Mouse (Mus musculus): ENCODE results near the gene Vps45. TPM values are rescaled to one million over a fixed set of nuclear protein-coding genes. Genes with fewer than 3 reads are reported as not detected.

Gene Vps45
- total and polyA plus RNA-seq, 2 experiments from 2014 or later = 29.5 to 61.1 TPM

DNA sequence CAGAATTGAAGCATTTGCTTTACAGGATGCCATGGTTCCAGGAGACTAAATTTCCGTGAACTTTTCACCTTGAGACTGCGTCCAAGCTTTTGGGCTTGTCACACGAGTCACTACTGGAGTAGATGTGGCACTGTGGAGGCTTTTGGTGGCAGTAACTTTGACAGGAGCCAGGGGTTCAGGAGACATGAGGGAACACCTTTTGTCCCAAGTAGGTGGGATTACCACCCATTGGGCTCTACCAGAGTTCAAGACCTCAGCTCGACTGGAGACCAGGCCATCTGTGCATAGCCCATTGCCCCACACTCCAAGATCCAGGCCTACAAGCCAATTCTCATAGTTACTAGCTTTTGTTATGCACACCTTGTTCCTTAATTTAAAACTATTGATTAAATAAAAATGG lies 12.0 kb upstream of the Vps45 start:
- Histone ChIP-seq H3K27ac (ENCODE audit: low read depth, low read length) (no peak overlapping the region), H3K9me3 (ENCODE audit: low read length) (no peaks in the 10 kb centered on the region), H3K4me3 (ENCODE audit: low read depth, low read length) (no peak overlapping the region), H3K27me3 (ENCODE audit: insufficient read depth, low read length) (no peaks in the 10 kb centered on the region), H3K9ac (replicated peaks; ENCODE audit: low read length, poor library complexity, severe bottlenecking) (no peak overlapping the region), H3K4me2 (ENCODE audit: low read depth, low read length, poor library complexity, severe bottlenecking) (no peak overlapping the region), H3K36me3 (ENCODE audit: insufficient read depth, low read length) (no peaks in the 10 kb centered on the region), H3K4me1 (ENCODE audit: insufficient read depth, low read length) (no peaks in the 10 kb centered on the region)
- no peak for TF ChIP-seq CTCF (IDR thresholded peaks at IDR 0.05)
- ATAC-seq (ENCODE audit: low FRiP score) = no peak
- WGBS = 78% methylated on average over 4 of the region's 4 CpGs
- DNase-seq (ENCODE audit: low spot score) = no peak

DNA sequence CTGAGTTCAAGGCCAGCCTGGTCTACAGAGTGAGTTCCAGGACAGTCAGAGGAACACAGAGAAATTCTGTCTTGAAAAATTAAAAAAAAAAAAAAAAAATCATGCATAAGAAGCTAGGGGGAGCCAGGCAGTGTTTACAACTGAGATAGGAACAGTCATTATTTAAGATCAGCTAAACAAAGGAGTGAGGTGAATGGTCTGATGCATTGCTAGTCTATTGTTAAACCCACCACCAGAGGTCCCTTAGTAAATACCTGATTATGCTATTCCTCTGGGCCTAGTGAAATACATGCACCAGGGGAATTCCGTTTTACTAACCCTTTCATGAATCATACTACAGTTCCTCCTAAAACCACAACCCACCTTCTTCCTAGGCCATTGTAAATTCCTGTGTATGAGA lies 11.3 kb upstream of the Vps45 start:
- peak; percentile 37 for TF ChIP-seq CTCF (IDR thresholded peaks at IDR 0.05)
- Histone ChIP-seq H3K4me2 (ENCODE audit: low read depth, low read length, poor library complexity, severe bottlenecking) (no peak overlapping the region), H3K27me3 (ENCODE audit: insufficient read depth, low read length) (no peaks in the 10 kb centered on the region), H3K4me3 (ENCODE audit: low read depth, low read length) (no peak overlapping the region), H3K4me1 (ENCODE audit: insufficient read depth, low read length) (no peaks in the 10 kb centered on the region), H3K9ac (replicated peaks; ENCODE audit: low read length, poor library complexity, severe bottlenecking) (no peak overlapping the region), H3K36me3 (ENCODE audit: insufficient read depth, low read length) (no peaks in the 10 kb centered on the region), H3K9me3 (ENCODE audit: low read length) (no peaks in the 10 kb centered on the region), H3K27ac (ENCODE audit: low read depth, low read length) (no peak overlapping the region)
- DNase-seq (ENCODE audit: low spot score) (no peak), ATAC-seq (ENCODE audit: low FRiP score) (no peak)
- 58% methylated on average over 1 of the region's 1 CpGs for WGBS

DNA sequence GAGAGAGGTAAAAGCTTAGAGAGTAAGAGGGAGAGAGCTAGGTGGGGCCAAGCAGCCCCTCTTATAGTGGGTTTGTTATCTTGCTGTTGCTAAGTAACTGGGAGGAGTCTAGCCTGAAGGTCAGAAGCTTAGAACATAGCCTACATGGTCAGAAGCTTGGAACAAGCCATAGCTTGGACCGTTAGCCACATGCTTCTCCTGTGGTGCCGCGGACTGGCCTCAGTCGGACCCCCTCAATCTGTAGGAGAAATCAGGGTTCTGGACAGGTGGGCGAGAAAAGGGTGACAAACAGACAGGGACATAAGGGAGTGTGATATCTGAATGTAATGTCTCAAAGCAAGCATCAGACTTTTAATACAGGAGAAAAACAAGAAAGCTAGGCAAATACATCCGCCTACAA lies 10.8 kb upstream of the Vps45 start:
- Histone ChIP-seq H3K4me2 (ENCODE audit: low read depth, low read length, poor library complexity, severe bottlenecking) (no peak overlapping the region), H3K4me1 (ENCODE audit: insufficient read depth, low read length) (no peaks in the 10 kb centered on the region), H3K27me3 (ENCODE audit: insufficient read depth, low read length) (no peaks in the 10 kb centered on the region), H3K9me3 (ENCODE audit: low read length) (no peaks in the 10 kb centered on the region), H3K27ac (ENCODE audit: low read depth, low read length) (no peak overlapping the region), H3K4me3 (ENCODE audit: low read depth, low read length) (no peak overlapping the region), H3K9ac (replicated peaks; ENCODE audit: low read length, poor library complexity, severe bottlenecking) (no peak overlapping the region), H3K36me3 (ENCODE audit: insufficient read depth, low read length) (no peaks in the 10 kb centered on the region)
- DNase-seq (ENCODE audit: low spot score) (no peak), ATAC-seq (ENCODE audit: low FRiP score) (no peak)
- WGBS = 95% methylated on average over 6 of the region's 6 CpGs
- TF ChIP-seq CTCF (IDR thresholded peaks at IDR 0.05) = no peak

- DNase-seq (ENCODE audit: low spot score) (no peak), ATAC-seq (ENCODE audit: low FRiP score) (no peak)
- H3K36me3 ChIP-seq (ENCODE audit: insufficient read depth, low read length) = no peaks in the 10 kb centered on the region
- no peaks in the 10 kb centered on the region for H3K27me3 ChIP-seq (ENCODE audit: insufficient read depth, low read length)
- 91% methylated on average over 5 of the region's 5 CpGs for WGBS
- H3K27ac ChIP-seq (ENCODE audit: low read depth, low read length) = no peak overlapping the region
- no peak for TF ChIP-seq CTCF (IDR thresholded peaks at IDR 0.05)
- no peak overlapping the region for H3K4me2 ChIP-seq (ENCODE audit: low read depth, low read length, poor library complexity, severe bottlenecking)
- H3K9me3 ChIP-seq (ENCODE audit: low read length) = no peaks in the 10 kb centered on the region
- no peak overlapping the region for H3K4me3 ChIP-seq (ENCODE audit: low read depth, low read length)
- H3K4me1 ChIP-seq (ENCODE audit: insufficient read depth, low read length) = no peaks in the 10 kb centered on the region
- no peak overlapping the region for H3K9ac ChIP-seq (replicated peaks; ENCODE audit: low read length, poor library complexity, severe bottlenecking)
These were observed 8.5 kb upstream of the Vps45 start for GRCm38 (mm10) chr3:96066741-96067140.

GRCm38 (mm10) chr3:96065754-96066375 lies 7.6 kb upstream of the Vps45 start:
- no peak for ATAC-seq (ENCODE audit: low FRiP score)

GRCm38 (mm10) chr3:96065147-96065546 lies 6.9 kb upstream of the Vps45 start:
- Histone ChIP-seq H3K36me3 (ENCODE audit: insufficient read depth, low read length) (no peaks in the 10 kb centered on the region), H3K27me3 (ENCODE audit: insufficient read depth, low read length) (no peaks in the 10 kb centered on the region), H3K4me3 (ENCODE audit: low read depth, low read length) (no peak overlapping the region), H3K9ac (replicated peaks; ENCODE audit: low read length, poor library complexity, severe bottlenecking) (no peak overlapping the region), H3K4me1 (ENCODE audit: insufficient read depth, low read length) (no peaks in the 10 kb centered on the region), H3K4me2 (ENCODE audit: low read depth, low read length, poor library complexity, severe bottlenecking) (no peak overlapping the region), H3K27ac (ENCODE audit: low read depth, low read length) (no peak overlapping the region), H3K9me3 (ENCODE audit: low read length) (no peaks in the 10 kb centered on the region)
- ATAC-seq (ENCODE audit: low FRiP score) (no peak), DNase-seq (ENCODE audit: low spot score) (no peak)
- no peak for TF ChIP-seq CTCF (IDR thresholded peaks at IDR 0.05)
- 42% methylated on average over 4 of the region's 4 CpGs for WGBS

More at GRCm38 (mm10) chr3:96065754-96066375, 7.6 kb upstream of the Vps45 start:
- DNase-seq (ENCODE audit: low spot score) = peak; percentile 90
- TF ChIP-seq CTCF (IDR thresholded peaks at IDR 0.05) = peak; percentile 76
- H3K36me3 ChIP-seq (ENCODE audit: insufficient read depth, low read length) = no peaks in the 10 kb centered on the region
- 43% methylated on average over 20 of the region's 20 CpGs for whole genome bisulfite sequencing
- H3K27ac ChIP-seq (ENCODE audit: low read depth, low read length) = no peak overlapping the region
- no peaks in the 10 kb centered on the region for H3K9me3 ChIP-seq (ENCODE audit: low read length)
- H3K4me3 ChIP-seq (ENCODE audit: low read depth, low read length) = no peak overlapping the region
- H3K9ac ChIP-seq (replicated peaks; ENCODE audit: low read length, poor library complexity, severe bottlenecking) = no peak overlapping the region
- no peaks in the 10 kb centered on the region for H3K27me3 ChIP-seq (ENCODE audit: insufficient read depth, low read length)
- H3K4me1 ChIP-seq (ENCODE audit: insufficient read depth, low read length) = no peaks in the 10 kb centered on the region
- H3K4me2 ChIP-seq (ENCODE audit: low read depth, low read length, poor library complexity, severe bottlenecking) = peak overlapping the region; percentile 9; the same call in 1 of the 2 replicates
